Mouse (Mus musculus) bone marrow macrophage, adult 2 months (primary cell): ENCODE data around the gene Rusc2. TPM values are rescaled to one million over a fixed set of nuclear protein-coding genes. Genes with fewer than 3 reads are reported as not detected.

ENCODE experiments used
- H3K27ac ChIP-seq: 2 replicates; pipeline ENCODE4 v1.5.1; 2012; ENCODE audit warnings: low read depth, low read length; ENCODE audit not compliant: insufficient read depth
- H3K4me1 ChIP-seq: 2 replicates; pipeline ENCODE4 v1.6.1; 2012; ENCODE audit warnings: low read length; ENCODE audit not compliant: control insufficient read depth, insufficient read depth
- H3K4me3 ChIP-seq: 2 replicates; pipeline ENCODE4 v1.5.1; 2012; ENCODE audit warnings: mild to moderate bottlenecking, low read length, moderate library complexity; ENCODE audit not compliant: insufficient read depth
- CTCF ChIP-seq: IDR thresholded peaks from 2 replicates; pipeline ENCODE4 v1.5.1; 2012; ENCODE audit warnings: low read depth, mild to moderate bottlenecking, low read length, moderate library complexity
- POLR2A ChIP-seq: IDR thresholded peaks from 2 replicates; pipeline ENCODE4 v1.6.1; 2012; ENCODE audit warnings: mild to moderate bottlenecking, low read depth, low read length, borderline replicate concordance
- polyA plus RNA-seq: library from polyadenylated mRNA; stranded (reverse); fragments of >200 nt; gene quantifications from 2 replicates; pipeline ENCODE4 v1.2.4, GENCODE M21; 2012; ENCODE audit not compliant: missing spikeins, insufficient read depth, insufficient read length

Rusc2 gene
- polyA plus RNA-seq, 1 experiment = 44.3 TPM

- H3K4me1 ChIP-seq = peaks cover 23% of the 10 kb centered on the region
- TF ChIP-seq CTCF = no peak
- no peak for TF ChIP-seq POLR2A
- H3K4me3 ChIP-seq = no peak overlapping the region
- no peak overlapping the region for H3K27ac ChIP-seq
Measured at GRCm38 (mm10) chr4:43421632-43422240, 40.0 kb downstream of the Rusc2 start.

DNA sequence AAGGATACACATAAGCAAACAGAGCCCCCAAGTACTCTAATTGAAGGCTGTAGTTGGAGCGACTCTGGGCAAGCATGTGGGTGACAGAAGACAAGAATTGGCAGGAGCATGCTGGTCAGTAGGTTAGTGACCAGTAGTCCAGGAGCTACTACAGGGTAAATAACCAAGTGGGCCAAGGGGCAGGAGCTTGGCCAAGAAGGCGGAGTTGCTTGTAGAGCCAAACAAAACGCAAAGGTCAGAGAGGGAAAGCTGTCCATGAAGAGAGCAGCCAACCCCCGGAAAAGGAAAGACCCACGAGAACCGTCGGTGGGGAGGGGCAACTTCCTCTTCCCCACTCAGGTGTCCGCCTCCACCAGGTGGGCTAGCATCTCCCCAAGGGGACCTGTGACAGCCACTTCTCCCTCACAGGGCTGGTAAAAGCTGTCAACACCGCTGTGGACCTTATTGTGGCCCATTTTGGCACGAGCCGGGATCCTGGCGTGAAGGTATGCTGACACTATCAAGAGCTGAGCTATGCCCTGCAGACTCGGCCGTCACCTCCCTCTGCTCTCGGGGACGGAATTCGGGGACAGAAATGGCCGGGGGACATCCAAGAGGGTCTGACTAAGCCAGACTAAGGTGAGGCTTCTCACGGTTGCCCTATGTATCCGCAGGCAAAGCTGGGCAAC, 41.6 kb downstream of the Rusc2 start:
- no peak overlapping the region for H3K4me3 ChIP-seq
- H3K27ac ChIP-seq = no peak overlapping the region
- TF ChIP-seq CTCF (no peak), POLR2A (no peak)
- H3K4me1 ChIP-seq = peaks cover 19% of the 10 kb centered on the region

GRCm38 (mm10) chr4:43424072-43424471, 42.3 kb downstream of the Rusc2 start:
- TF ChIP-seq POLR2A = no peak
- no peak for TF ChIP-seq CTCF
- peaks cover 12% of the 10 kb centered on the region for H3K4me1 ChIP-seq

DNA sequence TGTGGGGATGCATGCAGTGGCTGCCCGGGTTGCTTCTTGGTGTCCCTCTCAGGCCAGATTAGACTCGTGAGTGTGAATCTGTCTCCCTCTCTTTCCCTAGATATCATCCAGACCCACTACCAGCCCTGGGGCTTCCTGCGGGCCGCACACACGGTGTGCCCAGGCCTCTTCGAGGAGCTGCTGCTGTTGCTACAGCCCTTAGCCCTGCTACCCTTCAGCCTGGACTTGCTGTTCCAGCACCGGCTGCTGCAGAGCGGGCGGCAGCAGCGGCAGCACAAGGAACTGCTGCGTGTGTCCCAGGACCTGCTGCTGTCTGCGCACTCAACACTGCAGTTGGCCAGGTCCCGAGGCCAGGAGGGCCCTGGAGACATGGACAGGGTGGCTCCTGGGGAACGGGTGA, 43.4 kb downstream of the Rusc2 start:
- no peak overlapping the region for H3K4me3 ChIP-seq

More at GRCm38 (mm10) chr4:43424072-43424471, 42.3 kb downstream of the Rusc2 start:
- H3K27ac ChIP-seq = no peak overlapping the region
- H3K4me3 ChIP-seq = no peak overlapping the region

DNA sequence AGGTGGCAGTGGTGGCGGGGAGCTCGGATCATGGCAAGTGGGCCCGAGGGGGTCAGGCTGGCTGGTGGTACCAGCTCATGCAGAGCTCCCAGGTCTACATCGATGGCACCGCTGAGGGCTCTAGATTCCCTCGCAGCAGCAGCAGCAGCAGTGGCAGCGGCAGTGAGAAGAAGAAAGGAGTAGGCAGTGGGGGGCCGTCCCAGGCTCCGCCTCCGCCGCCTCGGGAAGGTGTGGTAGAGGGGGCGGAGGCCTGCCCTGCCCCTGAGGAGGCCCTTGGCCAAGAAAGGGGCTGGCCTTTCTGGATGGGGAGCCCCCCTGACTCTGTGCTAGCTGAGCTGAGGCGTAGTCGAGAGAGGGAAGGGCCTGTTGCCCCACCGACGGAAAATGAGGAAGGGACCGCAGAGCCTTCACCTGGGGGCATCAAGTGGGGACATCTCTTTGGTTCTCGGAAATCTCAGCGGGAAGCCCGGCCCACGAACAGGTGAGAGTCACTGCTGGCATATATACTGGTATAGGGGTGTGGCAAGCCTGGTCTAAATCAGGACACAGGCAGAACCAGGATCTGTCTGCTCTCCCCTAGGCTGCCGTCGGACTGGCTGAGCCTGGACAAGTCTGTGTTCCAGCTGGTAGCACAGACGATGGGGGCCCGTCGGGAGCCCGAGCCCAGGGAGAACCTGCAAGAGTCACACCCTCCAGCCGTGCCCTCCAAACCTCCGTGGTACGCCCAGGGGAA, 44.0 kb downstream of the Rusc2 start:
- no peak overlapping the region for H3K4me3 ChIP-seq
- no peak for TF ChIP-seq CTCF
- no peak for TF ChIP-seq POLR2A

More for the DNA sequence above, 43.4 kb downstream of the Rusc2 start:
- no peak overlapping the region for H3K27ac ChIP-seq
- TF ChIP-seq CTCF (no peak), POLR2A (no peak)
- H3K4me1 ChIP-seq = peaks cover 4% of the 10 kb centered on the region

DNA sequence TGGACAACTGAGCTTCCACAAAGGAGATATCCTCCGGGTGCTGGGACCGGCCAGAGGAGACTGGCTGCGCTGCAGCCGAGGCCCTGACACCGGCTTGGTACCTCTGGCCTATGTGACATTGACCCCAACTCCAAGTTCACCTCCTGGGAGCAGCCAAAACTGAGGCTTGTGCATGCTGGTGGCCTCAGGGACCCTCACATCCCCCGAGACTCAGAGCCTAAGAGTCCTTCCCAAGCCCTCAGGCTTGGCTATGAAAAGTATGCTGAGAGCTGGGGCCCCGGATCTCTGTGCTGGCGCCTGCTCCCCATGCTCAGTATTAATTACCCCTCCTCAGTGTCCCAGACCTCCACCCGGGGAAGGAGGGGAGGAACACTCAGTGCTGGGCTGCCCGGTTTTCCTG, 44.7 kb downstream of the Rusc2 start:
- TF ChIP-seq CTCF (no peak), POLR2A (no peak)
- H3K4me1 ChIP-seq = no peaks in the 10 kb centered on the region
- no peak overlapping the region for H3K27ac ChIP-seq
- no peak overlapping the region for H3K4me3 ChIP-seq

More for the DNA sequence above, 44.0 kb downstream of the Rusc2 start:
- Histone ChIP-seq H3K4me1 (no peaks in the 10 kb centered on the region), H3K27ac (no peak overlapping the region)

DNA sequence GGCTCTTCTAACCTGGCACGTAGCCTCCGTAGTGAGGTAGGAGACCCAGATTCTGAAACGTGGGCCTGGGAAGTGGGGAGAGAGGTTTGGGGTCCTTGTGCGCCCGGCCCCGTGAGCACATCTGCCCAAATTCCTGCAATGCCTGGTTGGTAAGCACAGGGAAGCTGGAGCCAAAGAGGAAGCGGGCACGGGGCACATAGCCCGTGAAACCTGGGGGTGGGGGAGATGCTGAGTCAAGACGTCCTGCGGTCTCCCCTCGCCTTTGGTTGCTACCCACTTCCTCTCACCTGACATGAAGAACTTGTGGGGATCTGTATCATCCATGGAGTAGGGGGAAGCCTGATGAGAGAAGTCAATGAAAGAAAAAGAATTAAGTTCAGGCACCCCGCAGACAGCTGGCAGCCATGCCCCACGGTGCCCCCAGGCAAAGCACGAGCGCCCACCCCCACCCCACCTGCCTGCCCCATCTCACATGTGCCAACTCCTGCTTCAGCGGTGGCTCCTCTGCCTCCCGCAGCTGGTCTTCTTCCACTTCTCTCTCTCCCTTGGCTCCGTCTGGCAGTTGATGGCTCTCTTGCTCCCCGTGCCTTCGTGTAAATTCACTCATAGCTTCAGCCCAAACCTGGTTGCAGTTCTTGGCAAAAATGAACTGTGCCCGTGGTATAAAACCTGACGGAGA, 45.9 kb downstream of the Rusc2 start:
- TF ChIP-seq CTCF (no peak), POLR2A (no peak)
- Histone ChIP-seq H3K4me3 (no peak overlapping the region), H3K27ac (no peak overlapping the region), H3K4me1 (no peaks in the 10 kb centered on the region)

DNA sequence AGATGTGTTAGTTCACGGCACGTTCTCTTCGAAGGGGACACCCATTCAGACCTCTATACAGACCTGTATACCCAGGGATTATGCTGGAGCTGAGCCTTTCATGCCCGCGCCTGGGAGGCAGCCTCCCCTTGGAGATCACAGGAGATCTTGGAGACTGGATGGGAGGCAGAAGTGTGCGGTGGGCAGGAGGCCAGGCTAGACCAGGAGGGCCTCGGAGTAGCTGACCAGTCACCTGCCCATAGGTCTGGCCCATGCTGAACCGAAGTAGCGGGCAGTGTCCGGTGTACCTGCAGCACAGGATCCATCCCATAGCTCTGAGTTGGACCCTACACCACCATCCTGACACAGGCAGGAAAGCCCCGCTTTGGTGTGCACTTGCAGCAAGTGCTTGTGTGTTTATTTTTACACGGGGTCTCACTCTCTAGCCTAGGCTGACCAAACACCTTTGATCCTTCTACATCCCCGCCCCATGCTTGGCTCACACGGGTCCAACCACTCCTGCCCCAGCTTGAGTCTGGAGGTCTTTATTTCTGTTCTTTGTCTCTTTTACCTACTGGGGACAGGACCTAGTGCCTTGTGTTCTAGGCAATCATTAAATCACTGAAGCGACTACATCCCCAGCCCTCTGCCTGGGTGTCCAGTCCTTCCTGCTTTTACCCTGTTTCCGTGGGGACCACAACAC, 46.5 kb downstream of the Rusc2 start:
- H3K4me1 ChIP-seq = no peaks in the 10 kb centered on the region
- TF ChIP-seq CTCF (no peak), POLR2A (no peak)
- no peak overlapping the region for H3K27ac ChIP-seq
- H3K4me3 ChIP-seq = no peak overlapping the region

GRCm38 (mm10) chr4:43428946-43429345, 47.2 kb downstream of the Rusc2 start, which contains the start of gene Fam166b:
Gene Fam166b, minus strand, starts transcription at chr4:43429134.
- Histone ChIP-seq H3K27ac (no peak within 1 kb of the TSS), H3K4me1 (no peaks in the 10 kb centered on the region), H3K4me3 (no peak within 1 kb of the TSS)
- TF ChIP-seq POLR2A (no peak), CTCF (no peak)
